Mouse (Mus musculus): Measurements from ENCODE around the gene Cactin. TPM values are rescaled to one million over a fixed set of nuclear protein-coding genes. Genes with fewer than 3 reads are reported as not detected.

Cactin gene
- polyA plus RNA-seq, 1 experiment from 2014 or later, result 18.7 TPM

- Histone ChIP-seq H3K36me3 (ENCODE audit: control insufficient read depth, insufficient read depth) (peaks cover 28% of the 10 kb centered on the region), H3K4me2 (ENCODE audit: low read depth, low read length) (0 out of 2 replicates have a peak overlapping the region, but pooled peaks have one; percentile 5), H3K27me3 (ENCODE audit: control insufficient read depth, insufficient read depth, low read depth, low read length) (peaks cover 4% of the 10 kb centered on the region; the same call in 1 of the 2 replicates), H3K9ac (ENCODE audit: low read depth, low read length) (no peak overlapping the region), H3K4me1 (ENCODE audit: control insufficient read depth, low read depth, low read length) (peaks cover 8% of the 10 kb centered on the region), H3K9me3 (replicated peaks; ENCODE audit: control insufficient read depth, low read length) (no peaks in the 10 kb centered on the region), H3K4me3 (ENCODE audit: low read depth, low read length) (no peak overlapping the region), H3K27ac (ENCODE audit: low read length) (peak overlapping the region; percentile 56; the same call in 1 of the 2 replicates)
- WGBS (ENCODE audit: insufficient replicate concordance), result 52% methylated on average over 10 of the region's 10 CpGs
- no peak for ATAC-seq (ENCODE audit: low read depth)
Measured at GRCm38 (mm10) chr10:81329194-81329975, 8.5 kb downstream of the Cactin start.

- Histone ChIP-seq H3K4me1 (ENCODE audit: control insufficient read depth, low read depth, low read length) (peaks cover 8% of the 10 kb centered on the region), H3K9ac (ENCODE audit: low read depth, low read length) (no peak overlapping the region), H3K27me3 (ENCODE audit: control insufficient read depth, insufficient read depth, low read depth, low read length) (peaks cover 4% of the 10 kb centered on the region; the same call in 1 of the 2 replicates), H3K9me3 (replicated peaks; ENCODE audit: control insufficient read depth, low read length) (no peaks in the 10 kb centered on the region), H3K36me3 (ENCODE audit: control insufficient read depth, insufficient read depth) (peaks cover 22% of the 10 kb centered on the region), H3K27ac (ENCODE audit: low read length) (peak overlapping the region; percentile 56), H3K4me3 (ENCODE audit: low read depth, low read length) (no peak overlapping the region), H3K4me2 (ENCODE audit: low read depth, low read length) (0 out of 2 replicates have a peak overlapping the region, but pooled peaks have one; percentile 5)
- ATAC-seq (ENCODE audit: low read depth), result no peak
- WGBS (ENCODE audit: insufficient replicate concordance), result 54% methylated on average over 4 of the region's 4 CpGs
Measured at GRCm38 (mm10) chr10:81330007-81330406, 9.1 kb downstream of the Cactin start.

- 64% methylated on average over 29 of the region's 29 CpGs for WGBS (ENCODE audit: insufficient replicate concordance)
- peaks cover 4% of the 10 kb centered on the region; the same call in 1 of the 2 replicates for H3K27me3 ChIP-seq (ENCODE audit: control insufficient read depth, insufficient read depth, low read depth, low read length)
Measured at GRCm38 (mm10) chr10:81332277-81332676, 11.4 kb downstream of the Cactin start.

GRCm38 (mm10) chr10:81334324-81334723 lies 13.4 kb downstream of the Cactin start:
- ATAC-seq (ENCODE audit: low read depth), result no peak
- 74% methylated on average over 11 of the region's 11 CpGs for WGBS (ENCODE audit: insufficient replicate concordance)
- Histone ChIP-seq H3K4me2 (ENCODE audit: low read depth, low read length) (no peak overlapping the region), H3K9me3 (replicated peaks; ENCODE audit: control insufficient read depth, low read length) (no peaks in the 10 kb centered on the region), H3K27ac (ENCODE audit: low read length) (no peak overlapping the region), H3K4me1 (ENCODE audit: control insufficient read depth, low read depth, low read length) (no peaks in the 10 kb centered on the region), H3K9ac (ENCODE audit: low read depth, low read length) (no peak overlapping the region), H3K4me3 (ENCODE audit: low read depth, low read length) (no peak overlapping the region), H3K36me3 (ENCODE audit: control insufficient read depth, insufficient read depth) (no peaks in the 10 kb centered on the region), H3K27me3 (ENCODE audit: control insufficient read depth, insufficient read depth, low read depth, low read length) (peaks cover 8% of the 10 kb centered on the region; the same call in 1 of the 2 replicates)

More at GRCm38 (mm10) chr10:81332277-81332676, 11.4 kb downstream of the Cactin start:
- no peak for ATAC-seq (ENCODE audit: low read depth)
- Histone ChIP-seq H3K9ac (ENCODE audit: low read depth, low read length) (no peak overlapping the region), H3K4me1 (ENCODE audit: control insufficient read depth, low read depth, low read length) (peaks cover 5% of the 10 kb centered on the region), H3K4me3 (ENCODE audit: low read depth, low read length) (no peak overlapping the region), H3K9me3 (replicated peaks; ENCODE audit: control insufficient read depth, low read length) (no peaks in the 10 kb centered on the region), H3K4me2 (ENCODE audit: low read depth, low read length) (no peak overlapping the region), H3K36me3 (ENCODE audit: control insufficient read depth, insufficient read depth) (no peaks in the 10 kb centered on the region), H3K27ac (ENCODE audit: low read length) (no peak overlapping the region)

GRCm38 (mm10) chr10:81335393-81336340 lies 14.8 kb downstream of the Cactin start:
- WGBS (ENCODE audit: insufficient replicate concordance), result 64% methylated on average over 19 of the region's 19 CpGs
- H3K4me1 ChIP-seq (ENCODE audit: control insufficient read depth, low read depth, low read length), result peaks cover 6% of the 10 kb centered on the region
- no peak overlapping the region for H3K27ac ChIP-seq (ENCODE audit: low read length)
- H3K27me3 ChIP-seq (ENCODE audit: control insufficient read depth, insufficient read depth, low read depth, low read length), result peaks cover 8% of the 10 kb centered on the region; the same call in 1 of the 2 replicates
- no peak overlapping the region for H3K9ac ChIP-seq (ENCODE audit: low read depth, low read length)
- no peaks in the 10 kb centered on the region for H3K9me3 ChIP-seq (replicated peaks; ENCODE audit: control insufficient read depth, low read length)
- H3K4me3 ChIP-seq (ENCODE audit: low read depth, low read length), result no peak overlapping the region
- ATAC-seq (ENCODE audit: low read depth), result no peak
- H3K4me2 ChIP-seq (ENCODE audit: low read depth, low read length), result no peak overlapping the region
- H3K36me3 ChIP-seq (ENCODE audit: control insufficient read depth, insufficient read depth), result no peaks in the 10 kb centered on the region

GRCm38 (mm10) chr10:81336558-81336957 lies 15.7 kb downstream of the Cactin start:
- Histone ChIP-seq H3K9me3 (replicated peaks; ENCODE audit: control insufficient read depth, low read length) (no peaks in the 10 kb centered on the region), H3K4me3 (ENCODE audit: low read depth, low read length) (no peak overlapping the region), H3K27ac (ENCODE audit: low read length) (no peak overlapping the region), H3K36me3 (ENCODE audit: control insufficient read depth, insufficient read depth) (no peaks in the 10 kb centered on the region), H3K27me3 (ENCODE audit: control insufficient read depth, insufficient read depth, low read depth, low read length) (peaks cover 12% of the 10 kb centered on the region), H3K4me2 (ENCODE audit: low read depth, low read length) (no peak overlapping the region), H3K9ac (ENCODE audit: low read depth, low read length) (no peak overlapping the region), H3K4me1 (ENCODE audit: control insufficient read depth, low read depth, low read length) (peaks cover 14% of the 10 kb centered on the region)
- WGBS (ENCODE audit: insufficient replicate concordance), result 75% methylated on average over 4 of the region's 4 CpGs
- ATAC-seq (ENCODE audit: low read depth), result no peak

- peaks cover 20% of the 10 kb centered on the region for H3K4me1 ChIP-seq (ENCODE audit: control insufficient read depth, low read depth, low read length)
- peaks cover 49% of the 10 kb centered on the region for H3K27me3 ChIP-seq (ENCODE audit: control insufficient read depth, insufficient read depth, low read depth, low read length)
- 0 out of 2 replicates have a peak, but pooled peaks have one; percentile 36 for ATAC-seq (ENCODE audit: low read depth)
- WGBS (ENCODE audit: insufficient replicate concordance), result 41% methylated on average over 17 of the region's 17 CpGs
- no peak overlapping the region for H3K4me3 ChIP-seq (ENCODE audit: low read depth, low read length)
- no peaks in the 10 kb centered on the region for H3K9me3 ChIP-seq (replicated peaks; ENCODE audit: control insufficient read depth, low read length)
- H3K4me2 ChIP-seq (ENCODE audit: low read depth, low read length), result no peak overlapping the region
- no peak overlapping the region for H3K27ac ChIP-seq (ENCODE audit: low read length)
- no peaks in the 10 kb centered on the region for H3K36me3 ChIP-seq (ENCODE audit: control insufficient read depth, insufficient read depth)
- no peak overlapping the region for H3K9ac ChIP-seq (ENCODE audit: low read depth, low read length)
Measured at GRCm38 (mm10) chr10:81340551-81341332, 19.8 kb downstream of the Cactin start.

- WGBS (ENCODE audit: insufficient replicate concordance), result 29% methylated on average over 16 of the region's 16 CpGs
- no peaks in the 10 kb centered on the region for H3K9me3 ChIP-seq (replicated peaks; ENCODE audit: control insufficient read depth, low read length)
- H3K36me3 ChIP-seq (ENCODE audit: control insufficient read depth, insufficient read depth), result no peaks in the 10 kb centered on the region
- ATAC-seq (ENCODE audit: low read depth), result no peak
- H3K4me3 ChIP-seq (ENCODE audit: low read depth, low read length), result no peak overlapping the region
- H3K27me3 ChIP-seq (ENCODE audit: control insufficient read depth, insufficient read depth, low read depth, low read length), result peaks cover 51% of the 10 kb centered on the region
- H3K4me2 ChIP-seq (ENCODE audit: low read depth, low read length), result no peak overlapping the region
- H3K27ac ChIP-seq (ENCODE audit: low read length), result no peak overlapping the region
- H3K9ac ChIP-seq (ENCODE audit: low read depth, low read length), result no peak overlapping the region
- H3K4me1 ChIP-seq (ENCODE audit: control insufficient read depth, low read depth, low read length), result peaks cover 24% of the 10 kb centered on the region
Measured at GRCm38 (mm10) chr10:81341333-81341949, 20.5 kb downstream of the Cactin start.
